Comparison of ENCODE assay signal across 8 mouse cellular contexts in the genomic region with DNA sequence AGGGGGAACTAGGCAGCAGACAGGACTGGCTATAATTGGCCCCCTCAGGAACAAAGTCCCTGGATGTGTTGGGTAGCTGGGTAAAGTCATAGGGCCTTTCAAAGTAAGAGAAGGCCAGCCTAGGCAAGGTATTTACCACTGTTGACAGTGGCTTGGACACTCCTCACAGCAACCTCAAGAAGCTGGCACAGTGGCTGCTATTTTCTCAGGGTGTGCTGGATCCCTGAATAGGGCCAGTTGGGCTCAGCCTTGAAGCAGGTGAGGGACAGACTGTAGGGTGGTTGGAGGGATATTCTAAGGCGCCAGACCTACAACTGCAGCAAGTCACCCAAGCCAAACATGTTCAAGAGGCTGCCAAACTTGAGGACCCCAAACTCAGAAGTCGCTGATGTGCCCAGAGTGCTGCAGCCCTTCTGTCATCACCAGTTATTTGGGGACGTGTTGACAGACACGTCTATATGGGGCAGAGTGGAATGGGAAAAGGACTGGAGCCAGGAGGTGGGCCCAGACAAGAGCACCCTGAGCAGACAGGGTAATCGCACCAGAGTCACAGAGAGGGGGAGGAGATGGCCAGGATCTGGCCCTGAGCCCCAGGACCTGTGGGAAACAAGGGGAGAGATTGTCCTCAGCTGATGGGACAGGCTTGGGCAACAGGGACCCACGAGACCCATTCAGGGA. TPM values are rescaled to one million over a fixed set of nuclear protein-coding genes. Genes with fewer than 3 reads are reported as not detected.
DNase-seq lines count a peak whose midpoint lies in the region; ATAC-seq lines count a peak whose summit lies in the region.

No protein-coding gene starts in this region.

- H3K4me2 ChIP-seq in limb, embryonic 15.5 days: no peak overlapping the region

- peaks cover 50% of the 10 kb centered on the region for H3K4me1 ChIP-seq in limb, embryonic 15.5 days

- H3K27ac ChIP-seq in limb, embryonic 15.5 days: peak overlapping the region; percentile 60; the same call in 1 of the 2 replicates

- no peaks in the 10 kb centered on the region for H3K9me3 ChIP-seq in limb, embryonic 15.5 days

- no peak overlapping the region for H3K4me3 ChIP-seq in limb, embryonic 15.5 days

- WGBS in limb, embryonic 15.5 days: 37% methylated on average over 6 of the region's 6 CpGs

- no peak for ATAC-seq in frontal cortex, adult (ENCODE audit: low TSS enrichment)
- no peak for ATAC-seq in limb, embryonic 15.5 days (ENCODE audit: insufficient number of reproducible peaks, low FRiP score, low TSS enrichment, low read depth)

- peaks cover 9% of the 10 kb centered on the region; the same call in 1 of the 2 replicates for H3K36me3 ChIP-seq in limb, embryonic 15.5 days

- intact Hi-C loops in gastrocnemius, postnatal 14 days (cut with DNase I; ENCODE audit: low total_unique reads): loop anchor here (10.0 kb wide), 1 partner anchor 207 kb away; a partner anchor contains a TSS

- H3K27me3 ChIP-seq in limb, embryonic 15.5 days: peaks cover 19% of the 10 kb centered on the region

- DNase-seq in frontal cortex, postnatal 10 days (ENCODE audit: low spot score in 2 of 2): peak; percentile 4 to 6
- peak; percentile 41 for DNase-seq in Muller cell, postnatal 12 days (ENCODE audit: inconsistent ontology term)
- peak; percentile 58 for DNase-seq in gastrocnemius, postnatal 14 days
- DNase-seq in left cerebral cortex, adult 18-20 months (ENCODE audit: low spot score in 2 of 2): no peak
- DNase-seq in embryo, embryonic 10.5 days (ENCODE audit: low spot score): no peak
- no peak for DNase-seq in spleen, adult 18-20 months

- no peak overlapping the region for H3K9ac ChIP-seq in limb, embryonic 15.5 days

RNA-seq across cellular contexts. Expression of a gene that starts 4.2 kb away (rescaled TPM):
- total RNA-seq in gastrocnemius, postnatal 14 days (2021): 10 to 100 TPM; 60.2 to 73.5 TPM
- 92.9 and 121 TPM in 2 replicates for polyA plus RNA-seq in limb, embryonic 15.5 days (2015; fragmentation: Nextera tagmentation; extraction: Ambion mirVana)
- total RNA-seq in left cerebral cortex, adult 18-20 months (2021): 10 to 100 TPM; 76.7 to 77.9 TPM

RNA-seq across cellular contexts. Expression of a gene that starts 6.8 kb away (rescaled TPM):
- total RNA-seq in gastrocnemius, postnatal 14 days (2021): not detected
- 0.29 and 0.56 TPM in 2 replicates for polyA plus RNA-seq in limb, embryonic 15.5 days (2015; fragmentation: Nextera tagmentation; extraction: Ambion mirVana)
- 1 to 10 TPM; 5.0 to 5.6 TPM for total RNA-seq in left cerebral cortex, adult 18-20 months (2021)

RNA-seq across cellular contexts. Expression of a gene that starts 24.3 kb away (rescaled TPM):
- 10 to 100 TPM; 44.1 to 48.8 TPM for total RNA-seq in gastrocnemius, postnatal 14 days (2021)
- polyA plus RNA-seq in limb, embryonic 15.5 days (2015; fragmentation: Nextera tagmentation; extraction: Ambion mirVana): 103 and 116 TPM in 2 replicates
- 100 to 1,000 TPM; 206 to 210 TPM for total RNA-seq in left cerebral cortex, adult 18-20 months (2021)

RNA-seq across cellular contexts. Expression of a gene that starts 24.4 kb away (rescaled TPM):
- total RNA-seq in gastrocnemius, postnatal 14 days (2021): 1 to 10 TPM; 3.8 to 4.7 TPM
- polyA plus RNA-seq in limb, embryonic 15.5 days (2015; fragmentation: Nextera tagmentation; extraction: Ambion mirVana): 9.7 and 12.8 TPM in 2 replicates
- 10 to 100 TPM; 15.1 to 15.5 TPM for total RNA-seq in left cerebral cortex, adult 18-20 months (2021)

RNA-seq across cellular contexts. Expression of a gene that starts 43.2 kb away (rescaled TPM):
- total RNA-seq in gastrocnemius, postnatal 14 days (2021): 1 to 10 TPM in 1 of 2 experiments, under 1 TPM in 1; 0.51 to 1.3 TPM
- 0.55 and 0.87 TPM in 2 replicates for polyA plus RNA-seq in limb, embryonic 15.5 days (2015; fragmentation: Nextera tagmentation; extraction: Ambion mirVana)
- 100 to 1,000 TPM; 284 to 289 TPM for total RNA-seq in left cerebral cortex, adult 18-20 months (2021)

Comparison
In these comparisons a context has a peak if more than half of its experiments do, and no peak if none do; other contexts are left out.
1. DNase-seq: peak in frontal cortex, postnatal 10 days (2 of 2), Muller cell, postnatal 12 days (single experiment) and gastrocnemius, postnatal 14 days (single experiment); none in left cerebral cortex, adult 18-20 months (0 of 2), embryo, embryonic 10.5 days (single experiment) and spleen, adult 18-20 months (0 of 2).
2. RNA of a gene that starts 6.8 kb away (total RNA-seq): 5.0 to 5.6 TPM in left cerebral cortex, adult 18-20 months; not detected in gastrocnemius, postnatal 14 days; every median in the first group is over 4 times any median in the second.
3. RNA of a gene that starts 24.3 kb away (total RNA-seq): 206 to 210 TPM in left cerebral cortex, adult 18-20 months; 44.1 to 48.8 TPM in gastrocnemius, postnatal 14 days; every median in the first group is over 4 times any median in the second.